In genomic region chr12:105973691-105974090, GRCm38 (mm10) we compare ENCODE assay signal across 17 mouse cellular contexts. TPM values are rescaled to one million over a fixed set of nuclear protein-coding genes. Genes with fewer than 3 reads are reported as not detected.
A peak's percentile ranks its signal among the peaks of the same experiment; 100 is the strongest.
DNase-seq lines count a peak whose midpoint lies in the region; ATAC-seq and TF ChIP-seq lines count a peak whose summit lies in the region.
"Had no signal": no experiment of that assay in that cellular context is flagged by ENCODE, and none has a peak within 500 bp of the region (broad histone marks: within the 10 kb centered on the region; RNA-seq: fewer than 3 reads in every experiment).

No protein-coding gene starts in this region.

- H3K4me2 ChIP-seq in forebrain, embryonic 12.5 days = no peak overlapping the region
- H3K4me2 ChIP-seq in hindbrain, postnatal 0 days (ENCODE audit: low read depth, low read length) = no peak overlapping the region
- H3K4me2 ChIP-seq in neural tube, embryonic 12.5 days (replicated peaks) = no peak overlapping the region
- no peak overlapping the region for H3K4me2 ChIP-seq in kidney, embryonic 16.5 days (replicated peaks; ENCODE audit: low read depth, low read length)
- H3K4me2 ChIP-seq: embryonic facial prominence, embryonic 15.5 days; heart, embryonic 15.5 days; kidney, embryonic 15.5 days had no signal

- no peaks in the 10 kb centered on the region for H3K36me3 ChIP-seq in embryonic facial prominence, embryonic 10.5 days (replicated peaks)
- H3K36me3 ChIP-seq in forebrain, embryonic 12.5 days (replicated peaks) = no peaks in the 10 kb centered on the region
- H3K36me3 ChIP-seq in hindbrain, postnatal 0 days (ENCODE audit: insufficient read depth, low read length) = no peaks in the 10 kb centered on the region
- H3K36me3 ChIP-seq in neural tube, embryonic 12.5 days = no peaks in the 10 kb centered on the region
- H3K36me3 ChIP-seq in kidney, embryonic 16.5 days (ENCODE audit: insufficient read depth, low read length) = no peaks in the 10 kb centered on the region
- H3K36me3 ChIP-seq: embryonic facial prominence, embryonic 15.5 days; heart, embryonic 15.5 days; kidney, embryonic 15.5 days had no signal

- H3K27ac ChIP-seq in embryonic facial prominence, embryonic 10.5 days (replicated peaks) = peak overlapping the region; percentile 82
- peak overlapping the region; percentile 86 for H3K27ac ChIP-seq in forebrain, embryonic 12.5 days
- peak overlapping the region; percentile 32; the same call in 1 of the 2 replicates for H3K27ac ChIP-seq in hindbrain, postnatal 0 days
- peak overlapping the region; percentile 33; the same call in 1 of the 2 replicates for H3K27ac ChIP-seq in neural tube, embryonic 12.5 days
- no peak overlapping the region for H3K27ac ChIP-seq in kidney, embryonic 16.5 days (ENCODE audit: low read length)
- H3K27ac ChIP-seq: embryonic facial prominence, embryonic 15.5 days; heart, embryonic 15.5 days; kidney, embryonic 15.5 days; left cerebral cortex, adult 2 months; stomach, postnatal 0 days had no signal

- no peak overlapping the region for H3K4me3 ChIP-seq in embryonic facial prominence, embryonic 10.5 days
- H3K4me3 ChIP-seq in forebrain, embryonic 12.5 days (replicated peaks) = no peak overlapping the region
- H3K4me3 ChIP-seq in hindbrain, postnatal 0 days (ENCODE audit: low read length) = no peak overlapping the region
- no peak overlapping the region for H3K4me3 ChIP-seq in neural tube, embryonic 12.5 days
- no peak overlapping the region for H3K4me3 ChIP-seq in kidney, embryonic 16.5 days (ENCODE audit: low read length)
- H3K4me3 ChIP-seq: embryonic facial prominence, embryonic 15.5 days; heart, embryonic 15.5 days; kidney, embryonic 15.5 days; left cerebral cortex, adult 2 months; myocyte had no signal

- peaks cover 20% of the 10 kb centered on the region for H3K4me1 ChIP-seq in embryonic facial prominence, embryonic 10.5 days
- peaks cover 20% of the 10 kb centered on the region for H3K4me1 ChIP-seq in forebrain, embryonic 12.5 days
- no peaks in the 10 kb centered on the region for H3K4me1 ChIP-seq in hindbrain, postnatal 0 days (ENCODE audit: insufficient read depth, low read length)
- peaks cover 19% of the 10 kb centered on the region for H3K4me1 ChIP-seq in neural tube, embryonic 12.5 days
- no peaks in the 10 kb centered on the region for H3K4me1 ChIP-seq in kidney, embryonic 16.5 days (ENCODE audit: insufficient read depth, low read length)
- H3K4me1 ChIP-seq: heart, embryonic 15.5 days; kidney, embryonic 15.5 days had no signal

- TF ChIP-seq CTCF in hindbrain, postnatal 0 days (IDR thresholded peaks at IDR 0.05; ENCODE audit: low read depth) = no peak

- H3K27me3 ChIP-seq in embryonic facial prominence, embryonic 10.5 days (replicated peaks; ENCODE audit: low read depth, poor library complexity, severe bottlenecking) = peaks cover 8% of the 10 kb centered on the region
- H3K27me3 ChIP-seq in forebrain, embryonic 12.5 days = no peaks in the 10 kb centered on the region
- no peaks in the 10 kb centered on the region for H3K27me3 ChIP-seq in hindbrain, postnatal 0 days (ENCODE audit: insufficient read depth, low read length)
- H3K27me3 ChIP-seq in neural tube, embryonic 12.5 days (replicated peaks) = no peaks in the 10 kb centered on the region
- H3K27me3 ChIP-seq in kidney, embryonic 16.5 days (ENCODE audit: insufficient read depth, low read length) = no peaks in the 10 kb centered on the region
- H3K27me3 ChIP-seq: embryonic facial prominence, embryonic 15.5 days; heart, embryonic 15.5 days; kidney, embryonic 15.5 days had no signal

- peak; percentile 58 for DNase-seq in embryonic facial prominence, embryonic 10.5 days (ENCODE audit: low spot score)
- peak; percentile 42 for DNase-seq in hindbrain, postnatal 0 days (ENCODE audit: low spot score)
- DNase-seq in liver = no peak
- no peak for DNase-seq in adrenal gland, adult 18-20 months (ENCODE audit: low spot score in 2 of 2)
- DNase-seq in spleen, postnatal 10 days (ENCODE audit: low spot score in 2 of 2) = no peak
- DNase-seq: gastrocnemius, postnatal 14 days; right cerebral cortex, postnatal 25 days had no signal

- WGBS in embryonic facial prominence, embryonic 10.5 days = 35% methylated on average over 9 of the region's 9 CpGs
- WGBS in forebrain, embryonic 12.5 days = 16% methylated on average over 9 of the region's 9 CpGs
- WGBS in hindbrain, postnatal 0 days = 23% methylated on average over 9 of the region's 9 CpGs
- WGBS in neural tube, embryonic 12.5 days = 26% methylated on average over 9 of the region's 9 CpGs
- 59% methylated on average over 8 of the region's 9 CpGs for WGBS in kidney, embryonic 16.5 days

- no peak overlapping the region; the same call in 1 of the 2 replicates for H3K9ac ChIP-seq in forebrain, embryonic 12.5 days
- no peak overlapping the region for H3K9ac ChIP-seq in hindbrain, postnatal 0 days (replicated peaks; ENCODE audit: low read length)
- H3K9ac ChIP-seq in neural tube, embryonic 12.5 days = 0 out of 2 replicates have a peak overlapping the region, but pooled peaks have one; percentile 10
- H3K9ac ChIP-seq in kidney, embryonic 16.5 days (replicated peaks; ENCODE audit: low read length) = no peak overlapping the region
- H3K9ac ChIP-seq: embryonic facial prominence, embryonic 15.5 days; heart, embryonic 15.5 days; kidney, embryonic 15.5 days had no signal

- ATAC-seq in forebrain, embryonic 12.5 days (ENCODE audit: low FRiP score) = peak; percentile 76
- ATAC-seq in hindbrain, postnatal 0 days = peak; percentile 75; the same call in 1 of the 2 replicates
- ATAC-seq in neural tube, embryonic 12.5 days (ENCODE audit: low FRiP score, low read depth) = peak; percentile 85
- ATAC-seq in kidney, embryonic 16.5 days (ENCODE audit: low FRiP score, low TSS enrichment) = no peak
- ATAC-seq: lung, postnatal 0 days had no signal

- peaks cover 4% of the 10 kb centered on the region; the same call in 1 of the 2 replicates for H3K9me3 ChIP-seq in embryonic facial prominence, embryonic 10.5 days
- 0 out of 2 replicates have a peak, but pooled peaks cover 2% of the 10 kb centered on the region for H3K9me3 ChIP-seq in forebrain, embryonic 12.5 days
- H3K9me3 ChIP-seq in hindbrain, postnatal 0 days (ENCODE audit: low read length) = no peaks in the 10 kb centered on the region
- no peaks in the 10 kb centered on the region for H3K9me3 ChIP-seq in neural tube, embryonic 12.5 days
- no peaks in the 10 kb centered on the region for H3K9me3 ChIP-seq in kidney, embryonic 16.5 days (ENCODE audit: low read length)
- H3K9me3 ChIP-seq: embryonic facial prominence, embryonic 15.5 days; heart, embryonic 15.5 days; kidney, embryonic 15.5 days had no signal

RNA-seq across cellular contexts. Expression of gene Vrk1, which starts 36.3 kb away (rescaled TPM):
- 113 and 115 TPM in 2 replicates for polyA plus RNA-seq in embryonic facial prominence, embryonic 10.5 days (2016; fragmentation: Nextera tagmentation; extraction: Ambion mirVana)
- polyA plus RNA-seq in forebrain, embryonic 12.5 days (2016; fragmentation: Nextera tagmentation; extraction: Ambion mirVana) = 97.7 and 106 TPM in 2 replicates
- total RNA-seq in hindbrain, postnatal 0 days (2014; rRNA removed) = 13.5 and 17.7 TPM in 2 replicates
- polyA plus RNA-seq in hindbrain, postnatal 0 days (2015; fragmentation: Nextera tagmentation; extraction: Ambion mirVana) = 32.0 and 35.8 TPM in 2 replicates
- 59.7 and 61.5 TPM in 2 replicates for polyA plus RNA-seq in neural tube, embryonic 12.5 days (2016; fragmentation: Nextera tagmentation; extraction: Ambion mirVana)
- 10 to 100 TPM; 13.1 to 14.4 TPM for total RNA-seq in adrenal gland, adult 18-20 months (2021)
- 67.2 and 67.3 TPM in 2 replicates for polyA plus RNA-seq in kidney, embryonic 16.5 days (2015; fragmentation: Nextera tagmentation; extraction: Ambion mirVana)

Comparison
In these comparisons a context has a peak if more than half of its experiments do, and no peak if none do; other contexts are left out.
1. DNase-seq: peak in embryonic facial prominence, embryonic 10.5 days (single experiment) and hindbrain, postnatal 0 days (single experiment); none in liver (single experiment), adrenal gland, adult 18-20 months (0 of 2) and spleen, postnatal 10 days (0 of 2).